Mouse (Mus musculus): ENCODE measurements around the gene Ccdc152. TPM values are rescaled to one million over a fixed set of nuclear protein-coding genes. Genes with fewer than 3 reads are reported as not detected.

Gene Ccdc152
- polyA plus RNA-seq, 1 experiment = not detected

GRCm38 (mm10) chr15:3319929-3320328 lies 16.6 kb upstream of the Ccdc152 start:
- no peaks in the 10 kb centered on the region for H3K36me3 ChIP-seq (replicated peaks; ENCODE audit: low read length)
- no peaks in the 10 kb centered on the region for H3K27me3 ChIP-seq (replicated peaks)
- peaks cover 6% of the 10 kb centered on the region; the same call in 1 of the 2 replicates for H3K9me3 ChIP-seq
- TF ChIP-seq FLI1 (IDR thresholded peaks at IDR 0.05; ENCODE audit: low read length) (no peak), GATA1 (IDR thresholded peaks at IDR 0.05; ENCODE audit: borderline replicate concordance, low read length) (no peak)
- H3K4me3 ChIP-seq (replicated peaks) = no peak overlapping the region
- no peaks in the 10 kb centered on the region for H3K4me1 ChIP-seq

GRCm38 (mm10) chr15:3316617-3317016 lies 13.3 kb upstream of the Ccdc152 start:
- no peak for TF ChIP-seq GATA1 (IDR thresholded peaks at IDR 0.05; ENCODE audit: borderline replicate concordance, low read length)
- TF ChIP-seq FLI1 (IDR thresholded peaks at IDR 0.05; ENCODE audit: low read length) = no peak
- Histone ChIP-seq H3K4me3 (replicated peaks) (no peak overlapping the region), H3K9me3 (peaks cover 6% of the 10 kb centered on the region; the same call in 1 of the 2 replicates), H3K27me3 (replicated peaks) (no peaks in the 10 kb centered on the region), H3K4me1 (no peaks in the 10 kb centered on the region), H3K36me3 (replicated peaks; ENCODE audit: low read length) (no peaks in the 10 kb centered on the region)

- Histone ChIP-seq H3K4me3 (replicated peaks) (no peak overlapping the region), H3K27me3 (replicated peaks) (no peaks in the 10 kb centered on the region), H3K36me3 (replicated peaks; ENCODE audit: low read length) (no peaks in the 10 kb centered on the region), H3K4me1 (no peaks in the 10 kb centered on the region), H3K9me3 (no peaks in the 10 kb centered on the region)
- TF ChIP-seq GATA1 (IDR thresholded peaks at IDR 0.05; ENCODE audit: borderline replicate concordance, low read length) (no peak), FLI1 (IDR thresholded peaks at IDR 0.05; ENCODE audit: low read length) (no peak)
These were observed 9.6 kb upstream of the Ccdc152 start for GRCm38 (mm10) chr15:3312937-3313336.

GRCm38 (mm10) chr15:3309856-3310255 lies 6.5 kb upstream of the Ccdc152 start:
- Histone ChIP-seq H3K36me3 (replicated peaks; ENCODE audit: low read length) (no peaks in the 10 kb centered on the region), H3K4me3 (replicated peaks) (no peak overlapping the region), H3K4me1 (no peaks in the 10 kb centered on the region), H3K9me3 (no peaks in the 10 kb centered on the region), H3K27me3 (replicated peaks) (no peaks in the 10 kb centered on the region)
- TF ChIP-seq GATA1 (IDR thresholded peaks at IDR 0.05; ENCODE audit: borderline replicate concordance, low read length) (no peak), FLI1 (IDR thresholded peaks at IDR 0.05; ENCODE audit: low read length) (no peak)

GRCm38 (mm10) chr15:3300361-3301100 lies 2.8 kb downstream of the Ccdc152 start:
- H3K4me1 ChIP-seq = no peaks in the 10 kb centered on the region
- no peak for TF ChIP-seq FLI1 (IDR thresholded peaks at IDR 0.05; ENCODE audit: low read length)
- TF ChIP-seq GATA1 (IDR thresholded peaks at IDR 0.05; ENCODE audit: borderline replicate concordance, low read length) = no peak
- no peaks in the 10 kb centered on the region for H3K36me3 ChIP-seq (replicated peaks; ENCODE audit: low read length)
- no peak overlapping the region for H3K4me3 ChIP-seq (replicated peaks)
- no peaks in the 10 kb centered on the region for H3K27me3 ChIP-seq (replicated peaks)
- peaks cover 7% of the 10 kb centered on the region; the same call in 1 of the 2 replicates for H3K9me3 ChIP-seq

- Histone ChIP-seq H3K36me3 (replicated peaks; ENCODE audit: low read length) (no peaks in the 10 kb centered on the region), H3K9me3 (no peaks in the 10 kb centered on the region), H3K27me3 (replicated peaks) (no peaks in the 10 kb centered on the region), H3K4me3 (replicated peaks) (no peak overlapping the region), H3K4me1 (no peaks in the 10 kb centered on the region)
- no peak for TF ChIP-seq GATA1 (IDR thresholded peaks at IDR 0.05; ENCODE audit: borderline replicate concordance, low read length)
- TF ChIP-seq FLI1 (IDR thresholded peaks at IDR 0.05; ENCODE audit: low read length) = no peak
These were observed 5.7 kb downstream of the Ccdc152 start for GRCm38 (mm10) chr15:3297615-3298014.

- no peaks in the 10 kb centered on the region for H3K36me3 ChIP-seq (replicated peaks; ENCODE audit: low read length)
- H3K4me3 ChIP-seq (replicated peaks) = no peak overlapping the region
- H3K4me1 ChIP-seq = no peaks in the 10 kb centered on the region
- TF ChIP-seq FLI1 (IDR thresholded peaks at IDR 0.05; ENCODE audit: low read length) = no peak
- TF ChIP-seq GATA1 (IDR thresholded peaks at IDR 0.05; ENCODE audit: borderline replicate concordance, low read length) = no peak
- H3K27me3 ChIP-seq (replicated peaks) = no peaks in the 10 kb centered on the region
- H3K9me3 ChIP-seq = no peaks in the 10 kb centered on the region
These were observed 7.3 kb downstream of the Ccdc152 start for GRCm38 (mm10) chr15:3295986-3296385.

- TF ChIP-seq GATA1 (IDR thresholded peaks at IDR 0.05; ENCODE audit: borderline replicate concordance, low read length) (no peak), FLI1 (IDR thresholded peaks at IDR 0.05; ENCODE audit: low read length) (no peak)
- H3K4me1 ChIP-seq = no peaks in the 10 kb centered on the region
- H3K4me3 ChIP-seq (replicated peaks) = no peak overlapping the region
- no peaks in the 10 kb centered on the region for H3K27me3 ChIP-seq (replicated peaks)
- H3K9me3 ChIP-seq = no peaks in the 10 kb centered on the region
- H3K36me3 ChIP-seq (replicated peaks; ENCODE audit: low read length) = no peaks in the 10 kb centered on the region
These were observed 9.8 kb downstream of the Ccdc152 start for GRCm38 (mm10) chr15:3293477-3293876.

GRCm38 (mm10) chr15:3290435-3290834 lies 12.9 kb downstream of the Ccdc152 start:
- no peak overlapping the region for H3K4me3 ChIP-seq (replicated peaks)
- no peaks in the 10 kb centered on the region for H3K9me3 ChIP-seq
- no peaks in the 10 kb centered on the region for H3K27me3 ChIP-seq (replicated peaks)
- H3K4me1 ChIP-seq = no peaks in the 10 kb centered on the region
- no peaks in the 10 kb centered on the region for H3K36me3 ChIP-seq (replicated peaks; ENCODE audit: low read length)
- TF ChIP-seq GATA1 (IDR thresholded peaks at IDR 0.05; ENCODE audit: borderline replicate concordance, low read length) = no peak
- TF ChIP-seq FLI1 (IDR thresholded peaks at IDR 0.05; ENCODE audit: low read length) = no peak

- Histone ChIP-seq H3K4me3 (replicated peaks) (no peak overlapping the region), H3K4me1 (no peaks in the 10 kb centered on the region), H3K9me3 (no peaks in the 10 kb centered on the region), H3K27me3 (replicated peaks) (no peaks in the 10 kb centered on the region), H3K36me3 (replicated peaks; ENCODE audit: low read length) (no peaks in the 10 kb centered on the region)
- TF ChIP-seq FLI1 (IDR thresholded peaks at IDR 0.05; ENCODE audit: low read length) (no peak), GATA1 (IDR thresholded peaks at IDR 0.05; ENCODE audit: borderline replicate concordance, low read length) (no peak)
These were observed 17.3 kb downstream of the Ccdc152 start for GRCm38 (mm10) chr15:3286032-3286431.
